Mouse (Mus musculus) C2C12 (cell line): ENCODE results near the gene Lima1. TPM values are rescaled to one million over a fixed set of nuclear protein-coding genes. Genes with fewer than 3 reads are reported as not detected.

ENCODE experiments used
- H3K27me3 ChIP-seq: one replicate; pipeline ENCODE4 v1.6.1; 2011; ENCODE audit not compliant: control insufficient read depth, insufficient read depth, insufficient read length
- H3K36me3 ChIP-seq: one replicate; pipeline ENCODE4 v1.6.1; 2011; ENCODE audit not compliant: control insufficient read depth, insufficient read depth
- H3K4me3 ChIP-seq: one replicate; pipeline ENCODE4 v1.5.1; 2011; ENCODE audit warnings: mild to moderate bottlenecking, control low read depth; ENCODE audit not compliant: poor library complexity, insufficient read depth, severe bottlenecking
- H3K79me2 ChIP-seq: one replicate; pipeline ENCODE4 v1.6.1; 2011; ENCODE audit not compliant: control insufficient read depth, insufficient read depth
- H3K79me3 ChIP-seq: one replicate; pipeline ENCODE4 v1.6.1; 2011; ENCODE audit warnings: low read depth, control low read depth
- H3ac ChIP-seq: one replicate; pipeline ENCODE3; 2011; ENCODE audit warnings: low read depth; ENCODE audit not compliant: control insufficient read depth, insufficient read length
- CEBPB ChIP-seq: IDR thresholded peaks from one replicate; pipeline ENCODE4 v1.6.1; 2011; ENCODE audit warnings: low read depth, mild to moderate bottlenecking, control low read depth, moderate library complexity
- CTCF ChIP-seq: IDR thresholded peaks from one replicate; pipeline ENCODE4 v1.5.1; 2011; ENCODE audit not compliant: control insufficient read depth, insufficient read depth, insufficient read length
- FOSL1 ChIP-seq: IDR thresholded peaks from one replicate; pipeline ENCODE4 v1.8.0; 2011; ENCODE audit warnings: mild to moderate bottlenecking, low read length; ENCODE audit not compliant: poor library complexity, insufficient read depth, severe bottlenecking
- MAX ChIP-seq: IDR thresholded peaks from one replicate; pipeline ENCODE4 v1.6.1; 2011; ENCODE audit warnings: mild to moderate bottlenecking, control low read depth
- MYOD1 ChIP-seq: IDR thresholded peaks from one replicate; pipeline ENCODE4 v1.6.1; 2011; ENCODE audit warnings: low read depth; ENCODE audit not compliant: control insufficient read depth, insufficient read length
- MYOG ChIP-seq: IDR thresholded peaks from one replicate; pipeline ENCODE4 v1.6.1; 2011; ENCODE audit not compliant: control insufficient read depth, insufficient read length; ENCODE audit errors: extremely low read depth
- USF1 ChIP-seq: IDR thresholded peaks from one replicate; pipeline ENCODE4 v1.6.1; 2011; ENCODE audit warnings: low read depth, mild to moderate bottlenecking, control low read depth, moderate library complexity
- polyA plus RNA-seq: library from polyadenylated mRNA; unstranded; fragments of >200 nt; fragmentation: generic; extraction: Trizol; gene quantifications from one replicate; pipeline ENCODE4 v1.2.1, GENCODE M21; 2012; ENCODE audit warnings: missing spikeins

Gene Lima1
- polyA plus RNA-seq, 1 experiment, result 130 TPM

DNA sequence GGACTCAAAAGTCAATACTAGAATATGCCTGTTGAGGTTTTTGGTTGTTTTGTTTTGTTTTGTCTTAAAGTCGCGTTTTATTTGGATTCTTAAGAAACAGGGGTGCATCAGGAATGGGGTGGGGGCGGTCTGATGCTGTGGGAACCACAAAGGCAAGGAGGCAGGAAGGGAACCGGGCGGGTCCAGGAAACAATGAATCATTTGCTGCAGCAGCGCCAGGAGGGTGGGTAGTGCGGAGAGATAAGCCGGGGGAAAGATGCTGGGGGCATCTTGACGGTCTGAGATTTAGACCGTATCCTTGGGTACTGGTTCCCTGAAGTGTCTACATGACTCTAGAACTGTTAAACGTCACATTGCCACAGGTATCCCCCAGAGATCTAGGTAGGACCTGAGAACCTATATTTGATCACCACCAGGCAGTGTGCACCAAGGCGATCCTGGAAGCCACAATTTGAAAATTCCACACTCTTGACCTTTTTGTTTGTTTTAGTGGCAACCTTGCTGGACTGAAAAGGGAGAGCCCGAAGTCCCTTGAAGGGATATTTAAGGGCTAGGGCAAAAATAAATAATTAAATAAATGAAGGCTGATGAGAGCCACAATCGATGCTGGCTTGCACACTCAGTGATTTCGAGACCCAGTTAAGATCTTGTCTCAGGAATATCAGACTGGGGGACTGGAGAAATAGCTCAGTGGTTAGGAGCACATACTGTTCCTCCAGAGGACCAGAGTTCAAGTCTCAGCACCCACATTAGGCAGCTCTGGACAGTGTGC, 8.6 kb downstream of the Lima1 start:
- Histone ChIP-seq H3K4me3 (no peak overlapping the region), H3ac (no peak overlapping the region), H3K79me2 (no peaks in the 10 kb centered on the region), H3K36me3 (no peaks in the 10 kb centered on the region), H3K27me3 (no peaks in the 10 kb centered on the region), H3K79me3 (no peaks in the 10 kb centered on the region)
- TF ChIP-seq MYOG, result no peak
- TF ChIP-seq MAX, result no peak
- no peak for TF ChIP-seq CEBPB
- no peak for TF ChIP-seq USF1
- no peak for TF ChIP-seq MYOD1
- TF ChIP-seq CTCF, result no peak
- TF ChIP-seq FOSL1, result no peak

DNA sequence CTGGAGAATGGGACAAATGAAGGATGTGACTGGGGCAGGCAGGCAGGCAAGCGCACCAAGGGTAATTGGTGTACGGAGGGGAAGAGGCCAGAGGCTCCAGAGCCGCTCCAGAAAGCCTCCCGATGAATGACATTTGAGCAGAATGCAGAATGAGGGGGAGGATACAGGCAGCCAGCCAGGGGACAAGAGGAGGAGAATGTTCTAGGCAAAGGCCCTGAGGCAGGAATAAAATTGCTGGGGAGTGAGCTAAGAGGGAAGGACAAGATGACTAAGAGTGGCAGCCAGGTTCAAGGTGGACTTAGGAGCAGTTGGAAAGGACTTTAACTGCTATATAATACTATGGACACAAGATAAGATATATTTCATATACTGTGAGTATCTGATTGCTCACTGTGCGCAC, 9.3 kb downstream of the Lima1 start:
- H3K79me2 ChIP-seq, result no peaks in the 10 kb centered on the region
- TF ChIP-seq MYOD1 (no peak), FOSL1 (no peak), MAX (no peak), CTCF (no peak), MYOG (no peak), CEBPB (no peak), USF1 (no peak)
- no peak overlapping the region for H3ac ChIP-seq
- H3K36me3 ChIP-seq, result no peaks in the 10 kb centered on the region
- H3K4me3 ChIP-seq, result no peak overlapping the region
- no peaks in the 10 kb centered on the region for H3K79me3 ChIP-seq
- H3K27me3 ChIP-seq, result no peaks in the 10 kb centered on the region

- Histone ChIP-seq H3ac (no peak overlapping the region), H3K4me3 (no peak overlapping the region), H3K27me3 (no peaks in the 10 kb centered on the region), H3K79me3 (no peaks in the 10 kb centered on the region), H3K36me3 (no peaks in the 10 kb centered on the region), H3K79me2 (no peaks in the 10 kb centered on the region)
- TF ChIP-seq MAX (no peak), CEBPB (no peak), FOSL1 (no peak), MYOG (no peak), CTCF (no peak), MYOD1 (no peak), USF1 (no peak)
Observed at GRCm38 (mm10) chr15:99865494-99865941, 9.7 kb downstream of the Lima1 start.

- H3K27me3 ChIP-seq, result no peaks in the 10 kb centered on the region
- H3ac ChIP-seq, result no peak overlapping the region
- no peaks in the 10 kb centered on the region for H3K79me3 ChIP-seq
- no peak overlapping the region for H3K4me3 ChIP-seq
- no peaks in the 10 kb centered on the region for H3K79me2 ChIP-seq
- H3K36me3 ChIP-seq, result no peaks in the 10 kb centered on the region
- no peak for TF ChIP-seq MYOD1
- no peak for TF ChIP-seq USF1
- TF ChIP-seq MYOG, result no peak
- TF ChIP-seq CTCF, result no peak
- no peak for TF ChIP-seq FOSL1
- no peak for TF ChIP-seq CEBPB
- TF ChIP-seq MAX, result no peak
Observed at GRCm38 (mm10) chr15:99865046-99865445, 10.2 kb downstream of the Lima1 start.

- Histone ChIP-seq H3ac (no peak overlapping the region), H3K79me2 (no peaks in the 10 kb centered on the region), H3K79me3 (no peaks in the 10 kb centered on the region), H3K4me3 (no peak overlapping the region), H3K27me3 (no peaks in the 10 kb centered on the region), H3K36me3 (no peaks in the 10 kb centered on the region)
- TF ChIP-seq USF1 (no peak), FOSL1 (no peak), MYOG (no peak), CTCF (no peak)
Observed at GRCm38 (mm10) chr15:99863786-99864185, 11.5 kb downstream of the Lima1 start.
